Mouse (Mus musculus): ENCODE results near the gene Slc35a1.

- TF ChIP-seq GATA1 (IDR thresholded peaks at IDR 0.05; ENCODE audit: borderline replicate concordance, low read length) (no peak), FLI1 (IDR thresholded peaks at IDR 0.05; ENCODE audit: low read length) (peak; percentile 58; the same call in 1 of the 2 replicates)
Measured at GRCm38 (mm10) chr4:34686874-34687567, at the start of gene Slc35a1.
